Mouse (Mus musculus) forebrain, postnatal 0 days (tissue): Measurements from ENCODE around the gene Gm4307. TPM values are rescaled to one million over a fixed set of nuclear protein-coding genes. Genes with fewer than 3 reads are reported as not detected.
"Not testable (repeated sequence)": the region's sequence is repeated elsewhere in the genome, so short reads cannot be mapped to it uniquely, and the experiment has no call there.

ENCODE experiments used
- ATAC-seq: fragments of 200-750 bp; cut with Nextera tagmentation; 2 replicates; pipeline ENCODE4 v1.8.0; 2017; ENCODE audit warnings: mild to moderate bottlenecking, moderate library complexity
- DNase-seq: peaks from one replicate; pipeline ENCODE4 v3.0.0-alpha.2; 2015
- H3K27ac ChIP-seq: fragments of 300-500 bp; sonication (generic); 2 replicates; pipeline ENCODE4 v1.5.1; 2014; ENCODE audit warnings: low read depth, mild to moderate bottlenecking, antibody characterized with exemption, low read length, moderate library complexity, mixed read lengths
- H3K27me3 ChIP-seq: fragments of 300-500 bp; sonication (generic); 2 replicates; pipeline ENCODE4 v1.6.1; 2014; ENCODE audit warnings: mild to moderate bottlenecking, low read length, mixed read lengths; ENCODE audit not compliant: insufficient read depth
- H3K36me3 ChIP-seq: fragments of 300-500 bp; sonication (generic); 2 replicates; pipeline ENCODE4 v1.6.1; 2014; ENCODE audit warnings: mild to moderate bottlenecking, moderate library complexity; ENCODE audit not compliant: insufficient read depth
- H3K4me1 ChIP-seq: fragments of 300-500 bp; sonication (generic); 2 replicates; pipeline ENCODE4 v1.6.1; 2014; ENCODE audit warnings: antibody characterized with exemption; ENCODE audit not compliant: insufficient read depth
- H3K4me2 ChIP-seq: fragments of 300-500 bp; sonication (generic); 2 replicates; pipeline ENCODE4 v1.6.1; 2014; ENCODE audit warnings: low read depth, mild to moderate bottlenecking, moderate library complexity
- H3K4me3 ChIP-seq: fragments of 300-500 bp; sonication (generic); 2 replicates; pipeline ENCODE4 v1.5.1; 2014; ENCODE audit warnings: low read depth, low read length, mixed read lengths
- H3K9ac ChIP-seq: fragments of 300-500 bp; sonication (generic); 2 replicates; pipeline ENCODE4 v1.6.1; 2014; ENCODE audit warnings: mild to moderate bottlenecking
- H3K9me3 ChIP-seq: fragments of 300-500 bp; sonication (generic); 2 replicates; pipeline ENCODE4 v1.6.1; 2016; ENCODE audit warnings: low read length
- WGBS: fragments of 180-500 bp; shearing (Covaris S2); extraction: QIAGEN DNeasy Blood & Tissue Kit; methylation state at CpG from one replicate; pipeline ENCODE4 v1.1.7; 2014; 5-methylcytosine and 5-hydroxymethylcytosine counted together
- polyA plus RNA-seq: library from polyadenylated mRNA; unstranded; fragments of >200 nt; fragmentation: Nextera tagmentation; extraction: Ambion mirVana; gene quantifications from 2 replicates; pipeline ENCODE4 v1.2.1, GENCODE M21; 2015
- total RNA-seq: library from RNA; depleted of rRNA; stranded (reverse); fragments of >200 nt; gene quantifications from 2 replicates; pipeline ENCODE4 v1.2.3, GENCODE M21; 2014; rRNA removed

Gene Gm4307
- not detected in 2 replicates for total RNA-seq
- polyA plus RNA-seq: not detected in 2 replicates

DNA sequence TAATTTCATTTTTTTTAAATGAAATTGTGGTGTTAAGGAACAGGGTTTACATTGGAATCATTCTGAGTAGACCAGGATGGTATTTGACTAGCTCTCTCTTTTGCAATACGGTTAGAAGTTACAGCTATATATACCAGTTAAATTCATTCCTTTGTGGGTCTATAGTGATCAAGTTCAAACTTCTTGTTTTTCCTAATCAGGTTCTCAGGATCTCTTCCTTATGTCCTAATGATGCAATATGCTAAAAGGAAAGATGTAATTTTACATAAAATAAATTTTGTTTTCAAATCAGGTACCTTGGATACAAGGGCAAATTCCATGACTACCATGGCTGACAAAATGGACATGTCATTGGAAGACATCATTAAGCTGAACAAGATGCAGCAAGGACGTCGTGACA, at the start of gene Gm4307:
Gene Gm4307, plus strand, starts transcription at position 301 of the 400 bp plus-strand sequence.
- H3K36me3 ChIP-seq, H3K27me3 ChIP-seq: not testable (repeated sequence)

DNA sequence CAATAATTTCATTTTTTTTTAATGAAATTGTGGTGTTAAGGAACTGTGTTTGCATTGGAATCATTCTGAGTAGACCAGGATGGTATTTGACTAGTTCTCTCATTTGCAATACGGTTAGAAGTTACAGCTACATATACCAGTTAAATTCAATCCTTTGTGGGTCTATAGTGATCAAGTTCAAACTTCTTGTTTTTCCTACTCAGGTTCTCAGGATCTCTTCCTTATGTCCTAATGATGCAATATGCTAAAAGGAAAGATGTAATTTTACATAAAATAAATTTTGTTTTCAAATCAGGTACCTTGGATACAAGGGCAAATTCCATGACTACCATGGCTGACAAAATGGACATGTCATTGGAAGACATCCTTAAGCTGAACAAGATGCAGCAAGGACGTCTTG, 25.8 kb upstream of the Gm4307 start, which contains the start of gene Gm4301:
Gene Gm4301, plus strand, starts transcription at position 301 of the 400 bp plus-strand sequence.
- not testable (repeated sequence) for DNase-seq, H3K27me3 ChIP-seq, H3K36me3 ChIP-seq, H3K9ac ChIP-seq, H3K4me2 ChIP-seq, H3K4me1 ChIP-seq, H3K4me3 ChIP-seq, H3K27ac ChIP-seq, ATAC-seq, H3K9me3 ChIP-seq
- WGBS: no CpG with 5 or more reads among the region's 2 CpGs

More for the DNA sequence above, at the start of gene Gm4307:
- not testable (repeated sequence) for H3K4me3 ChIP-seq, H3K9me3 ChIP-seq, H3K9ac ChIP-seq, ATAC-seq, DNase-seq, H3K27ac ChIP-seq, H3K4me2 ChIP-seq, H3K4me1 ChIP-seq
- no CpG with 5 or more reads among the region's 3 CpGs for WGBS

DNA sequence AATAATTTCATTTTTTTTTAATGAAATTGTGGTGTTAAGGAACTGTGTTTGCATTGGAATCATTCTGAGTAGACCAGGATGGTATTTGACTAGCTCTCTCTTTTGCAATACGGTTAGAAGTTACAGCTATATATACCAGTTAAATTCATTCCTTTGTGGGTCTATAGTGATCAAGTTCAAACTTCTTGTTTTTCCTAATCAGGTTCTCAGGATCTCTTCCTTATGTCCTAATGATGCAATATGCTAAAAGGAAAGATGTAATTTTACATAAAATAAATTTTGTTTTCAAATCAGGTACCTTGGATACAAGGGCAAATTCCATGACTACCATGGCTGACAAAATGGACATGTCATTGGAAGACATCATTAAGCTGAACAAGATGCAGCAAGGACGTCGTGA, 20.6 kb upstream of the Gm4307 start, which contains the start of gene Gm4302:
Gene Gm4302, plus strand, starts transcription at position 301 of the 400 bp plus-strand sequence.
- not testable (repeated sequence) for H3K9me3 ChIP-seq, H3K36me3 ChIP-seq, ATAC-seq, H3K27me3 ChIP-seq, H3K4me2 ChIP-seq, H3K27ac ChIP-seq, H3K9ac ChIP-seq, DNase-seq, H3K4me1 ChIP-seq, H3K4me3 ChIP-seq
- WGBS: no CpG with 5 or more reads among the region's 3 CpGs

DNA sequence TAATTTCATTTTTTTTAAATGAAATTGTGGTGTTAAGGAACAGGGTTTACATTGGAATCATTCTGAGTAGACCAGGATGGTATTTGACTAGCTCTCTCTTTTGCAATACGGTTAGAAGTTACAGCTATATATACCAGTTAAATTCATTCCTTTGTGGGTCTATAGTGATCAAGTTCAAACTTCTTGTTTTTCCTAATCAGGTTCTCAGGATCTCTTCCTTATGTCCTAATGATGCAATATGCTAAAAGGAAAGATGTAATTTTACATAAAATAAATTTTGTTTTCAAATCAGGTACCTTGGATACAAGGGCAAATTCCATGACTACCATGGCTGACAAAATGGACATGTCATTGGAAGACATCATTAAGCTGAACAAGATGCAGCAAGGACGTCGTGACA, 15.5 kb upstream of the Gm4307 start, which contains the start of gene Gm4303:
Gene Gm4303, plus strand, starts transcription at position 301 of the 400 bp plus-strand sequence.
- not testable (repeated sequence) for H3K36me3 ChIP-seq, H3K27ac ChIP-seq, H3K4me1 ChIP-seq, ATAC-seq, H3K4me2 ChIP-seq, H3K4me3 ChIP-seq, H3K9me3 ChIP-seq, H3K9ac ChIP-seq, H3K27me3 ChIP-seq, DNase-seq
- no CpG with 5 or more reads among the region's 3 CpGs for WGBS

DNA sequence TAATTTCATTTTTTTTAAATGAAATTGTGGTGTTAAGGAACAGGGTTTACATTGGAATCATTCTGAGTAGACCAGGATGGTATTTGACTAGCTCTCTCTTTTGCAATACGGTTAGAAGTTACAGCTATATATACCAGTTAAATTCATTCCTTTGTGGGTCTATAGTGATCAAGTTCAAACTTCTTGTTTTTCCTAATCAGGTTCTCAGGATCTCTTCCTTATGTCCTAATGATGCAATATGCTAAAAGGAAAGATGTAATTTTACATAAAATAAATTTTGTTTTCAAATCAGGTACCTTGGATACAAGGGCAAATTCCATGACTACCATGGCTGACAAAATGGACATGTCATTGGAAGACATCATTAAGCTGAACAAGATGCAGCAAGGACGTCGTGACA, 10.3 kb upstream of the Gm4307 start, which contains the start of gene Gm4305:
Gene Gm4305, plus strand, starts transcription at position 301 of the 400 bp plus-strand sequence.
- not testable (repeated sequence) for H3K27me3 ChIP-seq, H3K9me3 ChIP-seq, H3K4me1 ChIP-seq, H3K36me3 ChIP-seq, H3K4me2 ChIP-seq, H3K27ac ChIP-seq, H3K4me3 ChIP-seq, H3K9ac ChIP-seq, DNase-seq, ATAC-seq
- no CpG with 5 or more reads among the region's 3 CpGs for WGBS

DNA sequence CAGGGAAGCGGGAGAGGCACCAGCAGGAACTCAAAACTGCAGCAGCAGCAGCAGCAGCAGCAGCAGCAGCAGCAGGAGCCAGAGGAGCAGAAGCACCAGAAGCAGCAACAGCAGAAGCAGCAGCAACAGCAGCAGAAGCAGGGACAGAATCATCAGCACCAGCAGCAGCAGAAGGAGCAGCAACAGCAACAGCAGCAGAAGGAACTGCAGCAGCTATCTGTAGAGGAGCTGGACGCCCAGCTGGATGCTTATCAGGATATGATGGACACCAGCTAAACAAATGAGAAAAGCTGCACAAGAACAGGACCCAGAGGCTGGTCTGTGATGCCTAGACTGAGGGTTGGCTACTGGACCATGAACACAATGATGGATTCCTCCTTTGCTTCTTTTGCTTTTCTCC, 4.3 kb upstream of the Gm4307 start:
- 63% methylated on average over 2 of the region's 2 CpGs for WGBS
- H3K36me3 ChIP-seq, H3K9me3 ChIP-seq, H3K27ac ChIP-seq, DNase-seq, H3K4me2 ChIP-seq, ATAC-seq, H3K27me3 ChIP-seq, H3K9ac ChIP-seq, H3K4me1 ChIP-seq, H3K4me3 ChIP-seq: not testable (repeated sequence)

DNA sequence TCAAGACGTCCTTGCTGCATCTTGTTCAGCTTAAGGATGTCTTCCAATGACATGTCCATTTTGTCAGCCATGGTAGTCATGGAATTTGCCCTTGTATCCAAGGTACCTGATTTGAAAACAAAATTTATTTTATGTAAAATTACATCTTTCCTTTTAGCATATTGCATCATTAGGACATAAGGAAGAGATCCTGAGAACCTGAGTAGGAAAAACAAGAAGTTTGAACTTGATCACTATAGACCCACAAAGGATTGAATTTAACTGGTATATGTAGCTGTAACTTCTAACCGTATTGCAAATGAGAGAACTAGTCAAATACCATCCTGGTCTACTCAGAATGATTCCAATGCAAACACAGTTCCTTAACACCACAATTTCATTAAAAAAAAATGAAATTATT, 21.3 kb downstream of the Gm4307 start, which contains the start of gene Gm4312:
Gene Gm4312, minus strand, starts transcription at position 101 of the 400 bp plus-strand sequence.
- not testable (repeated sequence) for ATAC-seq, H3K27ac ChIP-seq, H3K36me3 ChIP-seq, H3K4me3 ChIP-seq, DNase-seq, H3K4me1 ChIP-seq, H3K9ac ChIP-seq, H3K4me2 ChIP-seq, H3K9me3 ChIP-seq, H3K27me3 ChIP-seq
- no CpG with 5 or more reads among the region's 2 CpGs for WGBS

DNA sequence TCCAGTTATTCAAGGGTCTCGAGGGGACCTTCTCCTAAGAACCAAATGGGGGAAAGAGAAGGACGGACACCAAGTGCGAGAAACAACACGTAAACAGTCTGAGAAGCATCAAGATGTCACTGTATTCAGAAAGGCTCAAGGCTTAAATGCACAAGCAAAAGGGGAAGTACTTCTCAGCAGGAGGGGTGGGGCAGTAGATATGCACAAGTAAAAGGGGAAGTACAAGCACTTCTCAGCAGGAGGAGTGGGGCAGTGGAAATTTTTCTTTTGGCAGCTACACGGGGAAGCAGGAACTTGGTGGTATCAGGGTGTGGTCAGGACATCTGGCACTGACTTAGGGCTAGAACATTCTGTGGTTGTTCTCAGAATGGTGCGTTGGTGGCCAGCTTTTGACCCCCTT, 41.2 kb downstream of the Gm4307 start:
- not testable (repeated sequence) for H3K9me3 ChIP-seq, H3K9ac ChIP-seq, H3K27ac ChIP-seq, ATAC-seq, H3K4me1 ChIP-seq, H3K27me3 ChIP-seq, DNase-seq, H3K4me2 ChIP-seq, H3K4me3 ChIP-seq, H3K36me3 ChIP-seq
- WGBS: 87% methylated on average over 6 of the region's 6 CpGs

Other genes starting within 250 kb of the Gm4307 start
- not detected in 2 replicates for gene Gm4301, start 25.7 kb upstream of the Gm4307 start, total RNA-seq
- not detected in 2 replicates for gene Gm4301, start 25.7 kb upstream of the Gm4307 start, polyA plus RNA-seq
- gene Gm4302, start 20.5 kb upstream of the Gm4307 start, total RNA-seq: not detected in 2 replicates
- not detected in 2 replicates for gene Gm4302, start 20.5 kb upstream of the Gm4307 start, polyA plus RNA-seq
- not detected in 2 replicates for gene Gm4303, start 15.4 kb upstream of the Gm4307 start, total RNA-seq
- not detected in 2 replicates for gene Gm4303, start 15.4 kb upstream of the Gm4307 start, polyA plus RNA-seq
- not detected in 2 replicates for gene Gm4305, start 10.2 kb upstream of the Gm4307 start, total RNA-seq
- gene Gm4305, start 10.2 kb upstream of the Gm4307 start, polyA plus RNA-seq: not detected in 2 replicates
- gene Gm4312, start 21.2 kb downstream of the Gm4307 start, total RNA-seq: not detected in 2 replicates
- not detected in 2 replicates for gene Gm4312, start 21.2 kb downstream of the Gm4307 start, polyA plus RNA-seq
- gene Tmtc3, start 126.0 kb downstream of the Gm4307 start, total RNA-seq: 11.1 and 14.2 TPM in 2 replicates
- 2.8 and 4.8 TPM in 2 replicates for gene Tmtc3, start 126.0 kb downstream of the Gm4307 start, polyA plus RNA-seq
- gene Cep290, start 126.2 kb downstream of the Gm4307 start, total RNA-seq: 6.0 and 8.0 TPM in 2 replicates
- 2.2 and 4.0 TPM in 2 replicates for gene Cep290, start 126.2 kb downstream of the Gm4307 start, polyA plus RNA-seq
- 18.5 and 24.9 TPM in 2 replicates for gene 4930430F08Rik, start 229.1 kb downstream of the Gm4307 start, total RNA-seq
- gene 4930430F08Rik, start 229.1 kb downstream of the Gm4307 start, polyA plus RNA-seq: 11.5 and 14.3 TPM in 2 replicates
- gene 1700017N19Rik, start 229.1 kb downstream of the Gm4307 start, total RNA-seq: not detected in 2 replicates
- gene 1700017N19Rik, start 229.1 kb downstream of the Gm4307 start, polyA plus RNA-seq: 0.08 and 0.24 TPM in 2 replicates